Mouse (Mus musculus) olfactory bulb, adult 2 months (tissue): ENCODE measurements around the gene Phldb3. TPM values are rescaled to one million over a fixed set of nuclear protein-coding genes. Genes with fewer than 3 reads are reported as not detected.

ENCODE experiments used
- H3K27ac ChIP-seq: fragments of 200-500 bp; 2 replicates; pipeline ENCODE4 v1.5.1; 2012; ENCODE audit warnings: low read depth, low read length; ENCODE audit not compliant: insufficient read depth
- H3K4me1 ChIP-seq: fragments of 200-500 bp; 2 replicates; pipeline ENCODE4 v1.6.1; 2012; ENCODE audit warnings: low read length; ENCODE audit not compliant: control insufficient read depth, insufficient read depth
- H3K4me3 ChIP-seq: fragments of 200-500 bp; 2 replicates; pipeline ENCODE4 v1.5.1; 2012; ENCODE audit warnings: mild to moderate bottlenecking, low read depth, low read length, moderate library complexity; ENCODE audit not compliant: insufficient read depth
- CTCF ChIP-seq: fragments of 200-500 bp; IDR thresholded peaks from 2 replicates; pipeline ENCODE4 v1.5.1; 2012; ENCODE audit warnings: low read depth, mild to moderate bottlenecking, low read length, moderate library complexity; ENCODE audit not compliant: insufficient read depth
- POLR2A ChIP-seq: fragments of 200-500 bp; IDR thresholded peaks from 2 replicates; pipeline ENCODE4 v1.6.1; 2012; ENCODE audit warnings: mild to moderate bottlenecking, low read depth, low read length, moderate library complexity; ENCODE audit not compliant: insufficient read depth
- WGBS: fragments of 180-500 bp; shearing (Covaris S2); methylation state at CpG from one replicate; pipeline ENCODE4 v1.1.7; 2018; 5-methylcytosine and 5-hydroxymethylcytosine counted together
- polyA plus RNA-seq: library from polyadenylated mRNA; stranded (reverse); fragments of >200 nt; gene quantifications from 2 replicates; pipeline ENCODE4 v1.2.4, GENCODE M21; 2012; ENCODE audit warnings: low replicate concordance; ENCODE audit not compliant: missing spikeins, insufficient read depth, insufficient read length

Phldb3 gene
- polyA plus RNA-seq, 1 experiment: not detected

DNA sequence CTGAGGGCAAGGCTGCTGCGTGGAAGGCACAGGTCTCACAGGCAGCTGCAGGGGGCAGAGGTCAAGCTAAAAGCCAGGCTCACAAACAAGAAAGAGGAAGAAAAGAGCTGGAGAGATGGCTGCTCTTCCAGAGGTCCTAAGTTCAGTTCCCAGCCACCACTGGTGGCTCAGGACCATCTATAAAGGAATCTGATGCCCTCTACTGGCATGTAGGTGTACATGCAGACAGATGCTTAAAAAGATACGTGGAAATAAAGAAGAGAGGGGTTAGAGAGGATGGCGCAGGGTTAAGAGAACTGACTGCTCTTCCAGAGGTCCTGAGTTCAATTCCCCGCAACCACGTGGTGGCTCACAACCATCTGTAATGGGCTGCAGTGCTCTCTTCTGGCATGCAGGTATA, 38.1 kb upstream of the Phldb3 start:
- H3K4me3 ChIP-seq: no peak overlapping the region
- no peaks in the 10 kb centered on the region for H3K4me1 ChIP-seq
- TF ChIP-seq CTCF (no peak), POLR2A (no peak)
- no peak overlapping the region for H3K27ac ChIP-seq
- WGBS: 62% methylated on average over 5 of the region's 5 CpGs

DNA sequence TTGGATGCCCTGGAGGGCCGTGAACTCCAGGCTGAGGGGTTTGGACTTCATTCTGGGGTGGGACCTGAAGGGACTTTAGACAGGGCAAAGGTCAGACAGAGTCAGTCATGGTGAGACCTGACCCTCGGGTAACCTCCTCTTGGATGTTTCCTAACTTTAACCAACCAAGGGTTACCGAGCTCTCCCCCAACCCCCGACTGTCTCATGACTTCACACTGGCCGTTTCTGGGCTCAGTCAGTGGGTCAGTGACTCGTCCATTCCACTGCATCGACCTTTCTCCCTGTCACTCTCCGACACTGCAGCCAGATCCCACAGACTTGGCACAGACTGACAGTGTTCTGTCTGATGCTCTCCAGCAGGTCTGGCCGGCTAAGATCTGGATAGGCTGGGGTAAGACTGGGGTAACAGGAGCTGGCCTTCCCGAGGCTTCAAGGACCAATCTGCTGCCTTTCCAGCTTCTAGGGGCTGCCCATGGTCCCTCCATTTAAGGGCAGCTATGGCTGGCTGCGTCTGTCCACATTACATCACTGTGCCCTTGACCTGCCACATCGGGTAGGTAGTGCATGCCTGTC, 36.3 kb upstream of the Phldb3 start:
- H3K4me1 ChIP-seq: no peaks in the 10 kb centered on the region
- H3K4me3 ChIP-seq: no peak overlapping the region
- no peak overlapping the region for H3K27ac ChIP-seq
- WGBS: 62% methylated on average over 12 of the region's 12 CpGs
- no peak for TF ChIP-seq CTCF
- TF ChIP-seq POLR2A: no peak

GRCm38 (mm10) chr7:24577811-24578210, 32.8 kb upstream of the Phldb3 start:
- Histone ChIP-seq H3K4me3 (no peak overlapping the region), H3K4me1 (no peaks in the 10 kb centered on the region), H3K27ac (no peak overlapping the region)
- TF ChIP-seq POLR2A (no peak), CTCF (no peak)
- 97% methylated on average over 10 of the region's 10 CpGs for WGBS

- peaks cover 7% of the 10 kb centered on the region; the same call in 1 of the 2 replicates for H3K4me1 ChIP-seq
- TF ChIP-seq CTCF (no peak), POLR2A (no peak)
- WGBS: 89% methylated on average over 6 of the region's 6 CpGs
- no peak overlapping the region for H3K4me3 ChIP-seq
- no peak overlapping the region for H3K27ac ChIP-seq
These were observed 25.7 kb upstream of the Phldb3 start for GRCm38 (mm10) chr7:24584876-24585275.

DNA sequence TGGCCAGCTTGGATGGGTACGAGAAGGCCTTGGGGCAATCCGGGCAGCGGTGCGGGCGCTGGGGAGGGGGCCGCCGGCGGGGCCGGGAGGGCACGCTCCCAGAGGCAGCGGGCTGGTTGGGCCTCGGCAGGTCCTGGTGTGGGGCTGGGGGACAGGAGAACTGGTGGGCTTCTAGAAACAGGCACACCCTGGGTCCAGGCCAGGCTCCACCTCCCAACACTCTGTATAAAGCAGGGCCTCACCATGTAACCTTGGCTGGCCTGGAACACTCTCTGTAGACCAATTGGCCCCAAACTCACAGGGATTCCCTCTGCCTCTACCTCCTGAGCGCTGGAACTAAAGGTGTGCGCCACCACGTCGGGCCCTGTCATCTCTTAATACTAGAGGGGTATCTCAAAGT, 24.6 kb upstream of the Phldb3 start:
- TF ChIP-seq CTCF (no peak), POLR2A (no peak)
- H3K27ac ChIP-seq: no peak overlapping the region
- H3K4me3 ChIP-seq: no peak overlapping the region
- peaks cover 7% of the 10 kb centered on the region; the same call in 1 of the 2 replicates for H3K4me1 ChIP-seq
- WGBS: 55% methylated on average over 16 of the region's 16 CpGs

DNA sequence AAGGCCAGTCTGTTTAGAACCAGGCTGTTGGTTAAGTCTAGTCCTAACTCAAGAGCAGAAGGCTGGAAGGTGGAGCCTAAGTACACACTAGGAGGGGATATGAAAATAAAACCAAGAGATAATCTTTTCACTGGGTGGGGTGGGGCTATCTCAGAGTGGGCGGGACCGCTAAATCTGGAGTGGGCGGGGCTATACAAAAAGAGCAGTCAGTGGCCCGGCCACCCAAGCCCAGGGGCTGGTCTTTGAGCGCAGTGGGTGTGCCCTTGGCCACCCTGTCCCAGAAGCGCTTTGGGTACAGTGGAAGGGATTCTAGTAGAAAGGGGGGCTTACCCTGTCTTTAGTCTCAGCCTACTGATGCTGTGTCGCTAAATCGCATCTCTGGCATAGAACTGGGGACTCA, 23.7 kb upstream of the Phldb3 start:
- Histone ChIP-seq H3K4me3 (peak overlapping the region; percentile 65), H3K27ac (no peak overlapping the region), H3K4me1 (peaks cover 7% of the 10 kb centered on the region; the same call in 1 of the 2 replicates)
- 7% methylated on average over 8 of the region's 8 CpGs for WGBS
- no peak for TF ChIP-seq POLR2A
- TF ChIP-seq CTCF: no peak

- Histone ChIP-seq H3K4me1 (peaks cover 7% of the 10 kb centered on the region; the same call in 1 of the 2 replicates), H3K4me3 (peak within 1 kb of the TSS; percentile 65), H3K27ac (no peak within 1 kb of the TSS)
- TF ChIP-seq POLR2A (peak; percentile 98), CTCF (no peak)
- WGBS: 3% methylated on average over 30 of the region's 30 CpGs
These were observed 23.0 kb upstream of the Phldb3 start, which contains the start of the genes Ethe1 and Zfp575 for GRCm38 (mm10) chr7:24587330-24588105. TSS of gene Ethe1 (plus strand) at chr7:24587543. TSS of gene Zfp575 (minus strand) at chr7:24587641.

DNA sequence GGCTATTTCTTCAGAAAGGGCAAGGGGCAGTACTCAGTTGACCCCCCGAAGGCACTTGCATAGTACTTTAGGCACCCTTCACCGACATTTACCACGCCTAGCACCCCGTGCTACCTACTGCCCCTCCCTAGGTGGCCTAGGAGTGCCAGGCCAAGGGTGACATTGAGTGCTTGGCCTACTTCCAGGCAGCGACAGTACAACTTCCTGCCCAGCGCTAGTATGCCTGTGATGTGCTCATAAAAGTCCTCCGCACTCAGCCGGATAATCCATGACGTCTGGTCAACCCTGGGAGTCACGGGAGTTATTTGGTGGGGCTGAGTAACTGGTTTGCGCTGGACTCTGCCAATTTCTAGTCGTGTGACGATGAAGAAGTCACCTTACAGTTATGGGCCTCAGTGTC, 22.2 kb upstream of the Phldb3 start:
- peaks cover 7% of the 10 kb centered on the region; the same call in 1 of the 2 replicates for H3K4me1 ChIP-seq
- no peak overlapping the region for H3K27ac ChIP-seq
- TF ChIP-seq POLR2A: no peak
- 87% methylated on average over 13 of the region's 13 CpGs for WGBS
- no peak overlapping the region for H3K4me3 ChIP-seq

- TF ChIP-seq POLR2A (no peak), CTCF (no peak)
- WGBS: 74% methylated on average over 5 of the region's 5 CpGs
These were observed 18.8 kb upstream of the Phldb3 start for GRCm38 (mm10) chr7:24591735-24592134.

More at GRCm38 (mm10) chr7:24591735-24592134, 18.8 kb upstream of the Phldb3 start:
- no peak overlapping the region for H3K27ac ChIP-seq
- no peak overlapping the region for H3K4me3 ChIP-seq
- peaks cover 10% of the 10 kb centered on the region for H3K4me1 ChIP-seq
